Mouse (Mus musculus): ENCODE results near the gene Olfr304. TPM values are rescaled to one million over a fixed set of nuclear protein-coding genes. Genes with fewer than 3 reads are reported as not detected.
"Not testable (repeated sequence)": the region's sequence is repeated elsewhere in the genome, so short reads cannot be mapped to it uniquely, and the experiment has no call there.

Olfr304 gene
- not detected for total RNA-seq (2021)
- long read RNA-seq, experiment 1, result 0 reads
- long read RNA-seq, experiment 2, result 0 reads

GRCm38 (mm10) chr7:86386558-86386957, at the start of gene Olfr304:
TSS of gene Olfr304 (minus strand) at chr7:86386658.
- no peak for DNase-seq (ENCODE audit: low spot score in 2 of 2)

- DNase-seq (ENCODE audit: low spot score in 2 of 2), result no peak
Measured at GRCm38 (mm10) chr7:86403546-86403945, 17.1 kb upstream of the Olfr304 start, which contains the start of gene Olfr301. TSS of gene Olfr301 (plus strand) at chr7:86403846.

GRCm38 (mm10) chr7:86397689-86398088, 11.2 kb upstream of the Olfr304 start, which contains the start of gene Olfr303:
TSS of gene Olfr303 (minus strand) at chr7:86397789.
- DNase-seq (ENCODE audit: low spot score in 2 of 2), result no peak

GRCm38 (mm10) chr7:86385769-86386168, 689 bp downstream of the Olfr304 start:
- no peak for DNase-seq (ENCODE audit: low spot score in 2 of 2)

GRCm38 (mm10) chr7:86366828-86367227, 19.6 kb downstream of the Olfr304 start, which contains the start of gene Olfr305:
TSS of gene Olfr305 (minus strand) at chr7:86366928.
- no peak for DNase-seq (ENCODE audit: low spot score in 2 of 2)

GRCm38 (mm10) chr7:86346296-86346695, 40.2 kb downstream of the Olfr304 start:
- DNase-seq (ENCODE audit: low spot score in 2 of 2), result not testable (repeated sequence)

GRCm38 (mm10) chr7:86344253-86344652, 42.2 kb downstream of the Olfr304 start:
- no peak for DNase-seq (ENCODE audit: low spot score in 2 of 2)

GRCm38 (mm10) chr7:86342881-86343565, 43.4 kb downstream of the Olfr304 start:
- DNase-seq (ENCODE audit: low spot score in 2 of 2), result no peak

- no peak for DNase-seq (ENCODE audit: low spot score in 2 of 2)
Measured at GRCm38 (mm10) chr7:86337486-86337885, 49.0 kb downstream of the Olfr304 start, which contains the start of gene Olfr307. TSS of gene Olfr307 (minus strand) at chr7:86337586.

Other genes with a start within 250 kb of the Olfr304 start
- not detected for gene Vmn2r75, start 214.9 kb downstream of the Olfr304 start, total RNA-seq (2021)
- not detected for gene Vmn2r76, start 140.3 kb downstream of the Olfr304 start, total RNA-seq (2021)
- gene Olfr310, start 109.5 kb downstream of the Olfr304 start, total RNA-seq (2021), result not detected
- gene Olfr309, start 73.0 kb downstream of the Olfr304 start, total RNA-seq (2021), result not detected
- gene Olfr308, start 61.0 kb downstream of the Olfr304 start, total RNA-seq (2021), result not detected
- gene Olfr307, start 49.1 kb downstream of the Olfr304 start, total RNA-seq (2021), result not detected
- gene Olfr305, start 19.7 kb downstream of the Olfr304 start, total RNA-seq (2021), result not detected
- gene Olfr303, start 11.1 kb upstream of the Olfr304 start, total RNA-seq (2021), result not detected
- gene Olfr301, start 17.2 kb upstream of the Olfr304 start, total RNA-seq (2021), result not detected
- gene Olfr299, start 73.3 kb upstream of the Olfr304 start, total RNA-seq (2021), result not detected
- gene Olfr298, start 105.8 kb upstream of the Olfr304 start, total RNA-seq (2021), result not detected
- gene Olfr297, start 133.3 kb upstream of the Olfr304 start, total RNA-seq (2021), result not detected
- not detected for gene Olfr295, start 197.2 kb upstream of the Olfr304 start, total RNA-seq (2021)
- not detected for gene Olfr294, start 230.0 kb upstream of the Olfr304 start, total RNA-seq (2021)

Measured in adrenal gland, postnatal 4 days (tissue).